Mouse (Mus musculus): ENCODE results near the gene Pelp1.

The Pelp1 gene

GRCm38 (mm10) chr11:70410297-70410643 lies 439 bp upstream of the Pelp1 start:
- peaks cover 34% of the 10 kb centered on the region for H3K36me3 ChIP-seq (ENCODE audit: insufficient read depth, low read length)

DNA sequence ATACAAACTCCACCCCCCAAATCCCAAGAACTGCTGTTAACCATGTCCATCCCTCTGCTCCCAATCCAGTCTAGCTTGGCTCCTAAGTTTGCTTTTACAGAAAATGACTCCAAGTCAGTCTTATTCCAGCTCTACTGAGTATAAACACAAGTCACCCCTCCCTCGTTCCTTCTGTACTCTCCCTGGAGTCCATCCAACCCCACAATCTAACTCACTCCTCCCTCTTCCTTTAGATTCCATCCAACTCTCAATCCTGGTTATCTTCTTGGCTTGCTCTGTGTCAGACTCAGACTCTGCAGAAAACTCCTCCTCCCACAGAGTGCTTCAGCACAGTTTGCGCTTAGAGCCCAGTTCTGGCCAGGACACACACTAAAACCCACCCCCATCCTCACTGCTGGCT lies 6.2 kb downstream of the Pelp1 start:
- peaks cover 100% of the 10 kb centered on the region for H3K36me3 ChIP-seq (ENCODE audit: insufficient read depth, low read length)
- H3K4me1 ChIP-seq (replicated peaks; ENCODE audit: low read depth, low read length) = peaks cover 63% of the 10 kb centered on the region
- H3K27me3 ChIP-seq (ENCODE audit: insufficient read depth, low read length) = no peaks in the 10 kb centered on the region
- no peaks in the 10 kb centered on the region for H3K9me3 ChIP-seq (ENCODE audit: low read length)
- H3K4me3 ChIP-seq (replicated peaks; ENCODE audit: low read length) = no peak overlapping the region
- TF ChIP-seq CTCF (conservative IDR thresholded peaks at IDR 0.05; ENCODE audit: low read length) (no peak), NANOG (IDR thresholded peaks at IDR 0.05; ENCODE audit: borderline replicate concordance, low read length) (no peak), POU5F1 (IDR thresholded peaks at IDR 0.05; ENCODE audit: borderline replicate concordance, low read length) (no peak)

More at GRCm38 (mm10) chr11:70410297-70410643, 439 bp upstream of the Pelp1 start:
- Histone ChIP-seq H3K27me3 (ENCODE audit: insufficient read depth, low read length) (no peaks in the 10 kb centered on the region), H3K9me3 (ENCODE audit: low read length) (no peaks in the 10 kb centered on the region), H3K4me3 (replicated peaks; ENCODE audit: low read length) (peak overlapping the region; percentile 99), H3K4me1 (replicated peaks; ENCODE audit: low read depth, low read length) (peaks cover 55% of the 10 kb centered on the region)
- TF ChIP-seq NANOG (IDR thresholded peaks at IDR 0.05; ENCODE audit: borderline replicate concordance, low read length) (no peak), CTCF (conservative IDR thresholded peaks at IDR 0.05; ENCODE audit: low read length) (no peak), POU5F1 (IDR thresholded peaks at IDR 0.05; ENCODE audit: borderline replicate concordance, low read length) (no peak)

- Histone ChIP-seq H3K9me3 (ENCODE audit: low read length) (no peaks in the 10 kb centered on the region), H3K36me3 (ENCODE audit: insufficient read depth, low read length) (peaks cover 83% of the 10 kb centered on the region), H3K4me3 (replicated peaks; ENCODE audit: low read length) (no peak overlapping the region), H3K27me3 (ENCODE audit: insufficient read depth, low read length) (no peaks in the 10 kb centered on the region), H3K4me1 (replicated peaks; ENCODE audit: low read depth, low read length) (peaks cover 19% of the 10 kb centered on the region; the same call in 1 of the 2 replicates)
- TF ChIP-seq NANOG (IDR thresholded peaks at IDR 0.05; ENCODE audit: borderline replicate concordance, low read length) (no peak), POU5F1 (IDR thresholded peaks at IDR 0.05; ENCODE audit: borderline replicate concordance, low read length) (no peak), CTCF (conservative IDR thresholded peaks at IDR 0.05; ENCODE audit: low read length) (no peak)
These were observed 20.4 kb downstream of the Pelp1 start for GRCm38 (mm10) chr11:70389421-70389820.

DNA sequence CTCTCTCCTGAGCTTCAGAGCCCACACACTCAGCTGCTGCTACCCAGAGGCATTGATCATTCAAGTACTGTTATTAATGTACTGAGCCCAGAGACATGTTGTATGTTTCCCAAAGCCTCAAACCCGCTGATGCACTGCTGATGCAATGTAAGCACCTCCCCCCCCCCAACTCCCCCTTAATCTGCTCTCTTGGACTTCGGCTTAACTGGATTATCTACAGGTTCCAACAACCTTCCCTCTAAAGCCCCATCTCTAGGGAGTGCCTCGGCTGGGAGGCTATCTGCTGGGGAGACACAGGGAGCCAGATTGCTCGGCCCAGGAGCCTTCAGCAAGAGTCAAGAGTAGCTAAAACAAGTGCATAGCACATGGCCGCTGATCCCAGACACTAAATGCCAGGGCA lies 22.4 kb downstream of the Pelp1 start:
- H3K36me3 ChIP-seq (ENCODE audit: insufficient read depth, low read length) = peaks cover 69% of the 10 kb centered on the region
- H3K9me3 ChIP-seq (ENCODE audit: low read length) = no peaks in the 10 kb centered on the region
- H3K4me1 ChIP-seq (replicated peaks; ENCODE audit: low read depth, low read length) = peaks cover 16% of the 10 kb centered on the region; the same call in 1 of the 2 replicates
- TF ChIP-seq CTCF (conservative IDR thresholded peaks at IDR 0.05; ENCODE audit: low read length) (no peak), POU5F1 (IDR thresholded peaks at IDR 0.05; ENCODE audit: borderline replicate concordance, low read length) (no peak), NANOG (IDR thresholded peaks at IDR 0.05; ENCODE audit: borderline replicate concordance, low read length) (no peak)
- H3K4me3 ChIP-seq (replicated peaks; ENCODE audit: low read length) = no peak overlapping the region
- no peaks in the 10 kb centered on the region for H3K27me3 ChIP-seq (ENCODE audit: insufficient read depth, low read length)

- Histone ChIP-seq H3K4me3 (replicated peaks; ENCODE audit: low read length) (no peak overlapping the region), H3K36me3 (ENCODE audit: insufficient read depth, low read length) (peaks cover 45% of the 10 kb centered on the region), H3K4me1 (replicated peaks; ENCODE audit: low read depth, low read length) (peaks cover 16% of the 10 kb centered on the region; the same call in 1 of the 2 replicates), H3K9me3 (ENCODE audit: low read length) (no peaks in the 10 kb centered on the region), H3K27me3 (ENCODE audit: insufficient read depth, low read length) (no peaks in the 10 kb centered on the region)
- no peak for TF ChIP-seq POU5F1 (IDR thresholded peaks at IDR 0.05; ENCODE audit: borderline replicate concordance, low read length)
These were observed 25.7 kb downstream of the Pelp1 start for GRCm38 (mm10) chr11:70384136-70384535.

DNA sequence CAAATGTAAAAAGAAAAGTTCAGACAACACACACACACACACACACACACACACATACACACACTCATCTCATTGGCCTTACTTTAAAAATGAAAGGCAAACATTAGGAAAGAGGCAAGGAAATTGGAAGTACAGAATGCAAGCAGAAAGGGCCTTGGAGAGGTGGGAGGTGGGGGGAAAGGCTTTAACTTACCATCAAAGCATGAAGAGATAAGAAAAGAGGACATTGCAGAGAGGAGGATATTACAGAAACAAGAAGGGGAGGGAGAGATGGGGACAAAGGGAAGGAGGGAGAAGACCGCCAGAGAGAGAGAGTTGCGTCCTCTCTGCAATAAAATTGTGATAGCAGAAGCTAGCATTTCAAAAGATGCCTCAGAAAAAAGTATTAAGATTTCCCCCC lies 28.5 kb downstream of the Pelp1 start:
- no peak overlapping the region for H3K4me3 ChIP-seq (replicated peaks; ENCODE audit: low read length)
- peaks cover 3% of the 10 kb centered on the region; the same call in 1 of the 2 replicates for H3K4me1 ChIP-seq (replicated peaks; ENCODE audit: low read depth, low read length)
- TF ChIP-seq NANOG (IDR thresholded peaks at IDR 0.05; ENCODE audit: borderline replicate concordance, low read length) (no peak), POU5F1 (IDR thresholded peaks at IDR 0.05; ENCODE audit: borderline replicate concordance, low read length) (no peak), CTCF (conservative IDR thresholded peaks at IDR 0.05; ENCODE audit: low read length) (no peak)
- H3K9me3 ChIP-seq (ENCODE audit: low read length) = no peaks in the 10 kb centered on the region
- H3K27me3 ChIP-seq (ENCODE audit: insufficient read depth, low read length) = 0 out of 2 replicates have a peak, but pooled peaks cover 5% of the 10 kb centered on the region
- peaks cover 20% of the 10 kb centered on the region for H3K36me3 ChIP-seq (ENCODE audit: insufficient read depth, low read length)

DNA sequence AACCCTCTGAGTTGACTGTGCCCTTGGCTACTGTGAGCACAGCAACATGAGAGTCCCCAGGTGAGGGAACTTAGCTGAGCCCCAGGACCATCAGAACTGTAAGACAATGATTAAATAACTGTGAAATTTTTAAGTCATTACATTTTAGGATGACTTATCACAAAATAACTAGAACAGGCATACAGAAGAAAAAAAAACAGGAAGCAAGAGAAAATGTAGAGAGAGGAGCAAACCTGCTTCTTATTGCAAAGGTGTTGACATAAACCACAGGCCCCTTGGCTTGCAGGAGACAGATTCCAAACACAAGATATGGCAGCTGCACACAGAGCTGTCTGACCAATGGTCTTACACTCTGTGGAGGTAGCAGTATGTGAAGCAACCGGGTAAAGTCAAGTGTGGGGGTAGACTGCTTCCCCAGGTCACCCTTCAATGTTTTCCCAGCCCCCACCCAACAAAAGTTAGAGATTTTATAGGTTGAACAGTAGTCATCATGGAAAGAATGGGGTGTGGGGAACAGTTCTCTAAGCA lies 29.3 kb downstream of the Pelp1 start:
- peaks cover 13% of the 10 kb centered on the region; the same call in 1 of the 2 replicates for H3K27me3 ChIP-seq (ENCODE audit: insufficient read depth, low read length)
- no peak overlapping the region for H3K4me3 ChIP-seq (replicated peaks; ENCODE audit: low read length)
- peaks cover 12% of the 10 kb centered on the region for H3K36me3 ChIP-seq (ENCODE audit: insufficient read depth, low read length)
- TF ChIP-seq CTCF (conservative IDR thresholded peaks at IDR 0.05; ENCODE audit: low read length) (no peak), POU5F1 (IDR thresholded peaks at IDR 0.05; ENCODE audit: borderline replicate concordance, low read length) (no peak), NANOG (IDR thresholded peaks at IDR 0.05; ENCODE audit: borderline replicate concordance, low read length) (no peak)
- H3K9me3 ChIP-seq (ENCODE audit: low read length) = no peaks in the 10 kb centered on the region
- peaks cover 3% of the 10 kb centered on the region; the same call in 1 of the 2 replicates for H3K4me1 ChIP-seq (replicated peaks; ENCODE audit: low read depth, low read length)

- H3K4me3 ChIP-seq (replicated peaks; ENCODE audit: low read length) = no peak overlapping the region
- no peaks in the 10 kb centered on the region for H3K36me3 ChIP-seq (ENCODE audit: insufficient read depth, low read length)
- no peak for TF ChIP-seq POU5F1 (IDR thresholded peaks at IDR 0.05; ENCODE audit: borderline replicate concordance, low read length)
These were observed 33.8 kb downstream of the Pelp1 start for GRCm38 (mm10) chr11:70376054-70376453.

GRCm38 (mm10) chr11:70374302-70374701 lies 35.5 kb downstream of the Pelp1 start:
- Histone ChIP-seq H3K4me1 (replicated peaks; ENCODE audit: low read depth, low read length) (no peaks in the 10 kb centered on the region), H3K9me3 (ENCODE audit: low read length) (peaks cover 3% of the 10 kb centered on the region; the same call in 1 of the 2 replicates), H3K4me3 (replicated peaks; ENCODE audit: low read length) (no peak overlapping the region), H3K27me3 (ENCODE audit: insufficient read depth, low read length) (peaks cover 26% of the 10 kb centered on the region; the same call in 1 of the 2 replicates), H3K36me3 (ENCODE audit: insufficient read depth, low read length) (no peaks in the 10 kb centered on the region)
- TF ChIP-seq CTCF (conservative IDR thresholded peaks at IDR 0.05; ENCODE audit: low read length) (no peak), NANOG (IDR thresholded peaks at IDR 0.05; ENCODE audit: borderline replicate concordance, low read length) (no peak), POU5F1 (IDR thresholded peaks at IDR 0.05; ENCODE audit: borderline replicate concordance, low read length) (no peak)

More at GRCm38 (mm10) chr11:70376054-70376453, 33.8 kb downstream of the Pelp1 start:
- Histone ChIP-seq H3K9me3 (ENCODE audit: low read length) (no peaks in the 10 kb centered on the region), H3K4me1 (replicated peaks; ENCODE audit: low read depth, low read length) (no peaks in the 10 kb centered on the region), H3K27me3 (ENCODE audit: insufficient read depth, low read length) (peaks cover 26% of the 10 kb centered on the region; the same call in 1 of the 2 replicates)
